Mouse (Mus musculus): Measurements from ENCODE around the gene Zfp57. TPM values are rescaled to one million over a fixed set of nuclear protein-coding genes. Genes with fewer than 3 reads are reported as not detected.
"Not testable (repeated sequence)": the region's sequence is repeated elsewhere in the genome, so short reads cannot be mapped to it uniquely, and the experiment has no call there.

Zfp57 gene
- 1 to 10 TPM; 2.0 to 2.6 (median 2.3) TPM for total RNA-seq (2022)

- no peak for DNase-seq
Measured at GRCm38 (mm10) chr17:37000863-37001262, at the start of gene Zfp57. Gene Zfp57 (plus strand): TSS chr17:37001163.

- DNase-seq: no peak
Measured at GRCm38 (mm10) chr17:36952631-36953030, 48.3 kb upstream of the Zfp57 start.

GRCm38 (mm10) chr17:36953062-36953461 lies 47.9 kb upstream of the Zfp57 start:
- no peak for DNase-seq

GRCm38 (mm10) chr17:36957999-36958743 lies 42.8 kb upstream of the Zfp57 start, which contains the start of the genes Znrd1 and Znrd1as:
Gene Znrd1 (minus strand): TSS chr17:36958559.
Gene Znrd1as (plus strand): TSS chr17:36958592.
- peak; percentile 94 for DNase-seq

- DNase-seq: no peak
Measured at GRCm38 (mm10) chr17:36958884-36959283, 42.1 kb upstream of the Zfp57 start.

GRCm38 (mm10) chr17:36961125-36961524 lies 39.8 kb upstream of the Zfp57 start:
- DNase-seq: no peak

- DNase-seq: no peak
Measured at GRCm38 (mm10) chr17:36966875-36967274, 34.1 kb upstream of the Zfp57 start.

- no peak for DNase-seq
Measured at GRCm38 (mm10) chr17:36970316-36970890, 30.6 kb upstream of the Zfp57 start.

GRCm38 (mm10) chr17:36971172-36971850 lies 29.7 kb upstream of the Zfp57 start:
- no peak for DNase-seq

- DNase-seq: no peak
Measured at GRCm38 (mm10) chr17:36972791-36973190, 28.2 kb upstream of the Zfp57 start.

- DNase-seq: no peak
Measured at GRCm38 (mm10) chr17:36973271-36973787, 27.6 kb upstream of the Zfp57 start.

GRCm38 (mm10) chr17:36981221-36981813 lies 19.6 kb upstream of the Zfp57 start, which contains the start of gene 2410137M14Rik:
Gene 2410137M14Rik (minus strand): TSS chr17:36981237.
- DNase-seq: no peak

- no peak for DNase-seq
Measured at GRCm38 (mm10) chr17:36981845-36982244, 19.1 kb upstream of the Zfp57 start.

GRCm38 (mm10) chr17:36982253-36983155 lies 18.5 kb upstream of the Zfp57 start:
- DNase-seq: no peak

GRCm38 (mm10) chr17:36988475-36988874 lies 12.5 kb upstream of the Zfp57 start:
- no peak for DNase-seq

GRCm38 (mm10) chr17:36989437-36989836 lies 11.5 kb upstream of the Zfp57 start, which contains the start of gene H2-M5:
Gene H2-M5 (minus strand): TSS chr17:36989537.
- DNase-seq: no peak

GRCm38 (mm10) chr17:36990630-36991029 lies 10.3 kb upstream of the Zfp57 start:
- DNase-seq: not testable (repeated sequence)

GRCm38 (mm10) chr17:36992336-36993104 lies 8.4 kb upstream of the Zfp57 start:
- DNase-seq: no peak

- no peak for DNase-seq
Measured at GRCm38 (mm10) chr17:36993770-36994325, 7.1 kb upstream of the Zfp57 start.

- no peak for DNase-seq
Measured at GRCm38 (mm10) chr17:36994528-36994927, 6.4 kb upstream of the Zfp57 start.

All from adrenal gland, adult 8-10 months (tissue).